Mouse (Mus musculus) adrenal gland, adult 2 months (tissue): Measurements from ENCODE around the gene Gm45623. TPM values are rescaled to one million over a fixed set of nuclear protein-coding genes. Genes with fewer than 3 reads are reported as not detected.

Experiments used
- DNase-seq: peaks from one replicate; pipeline ENCODE4 v3.0.0; 2021
- long read RNA-seq: library from polyadenylated mRNA; stranded (forward); transcript quantifications from one replicate; pipeline ENCODE4 v2.0.0, GENCODE M21; 2021
- polyA plus RNA-seq: library from polyadenylated mRNA; depleted of rRNA; stranded (reverse); fragments of >200 nt; gene quantifications from 2 replicates; pipeline ENCODE4 v1.2.3, GENCODE M21; 2012; rRNA removed
- total RNA-seq, 2 experiments: library from RNA; stranded (reverse); gene quantifications; 2 replicates each; pipeline ENCODE4 v1.2.3; 2021

Gm45623 gene
- not detected for total RNA-seq
- polyA plus RNA-seq, result not detected in 2 replicates
- long read RNA-seq, result 0 reads

DNA sequence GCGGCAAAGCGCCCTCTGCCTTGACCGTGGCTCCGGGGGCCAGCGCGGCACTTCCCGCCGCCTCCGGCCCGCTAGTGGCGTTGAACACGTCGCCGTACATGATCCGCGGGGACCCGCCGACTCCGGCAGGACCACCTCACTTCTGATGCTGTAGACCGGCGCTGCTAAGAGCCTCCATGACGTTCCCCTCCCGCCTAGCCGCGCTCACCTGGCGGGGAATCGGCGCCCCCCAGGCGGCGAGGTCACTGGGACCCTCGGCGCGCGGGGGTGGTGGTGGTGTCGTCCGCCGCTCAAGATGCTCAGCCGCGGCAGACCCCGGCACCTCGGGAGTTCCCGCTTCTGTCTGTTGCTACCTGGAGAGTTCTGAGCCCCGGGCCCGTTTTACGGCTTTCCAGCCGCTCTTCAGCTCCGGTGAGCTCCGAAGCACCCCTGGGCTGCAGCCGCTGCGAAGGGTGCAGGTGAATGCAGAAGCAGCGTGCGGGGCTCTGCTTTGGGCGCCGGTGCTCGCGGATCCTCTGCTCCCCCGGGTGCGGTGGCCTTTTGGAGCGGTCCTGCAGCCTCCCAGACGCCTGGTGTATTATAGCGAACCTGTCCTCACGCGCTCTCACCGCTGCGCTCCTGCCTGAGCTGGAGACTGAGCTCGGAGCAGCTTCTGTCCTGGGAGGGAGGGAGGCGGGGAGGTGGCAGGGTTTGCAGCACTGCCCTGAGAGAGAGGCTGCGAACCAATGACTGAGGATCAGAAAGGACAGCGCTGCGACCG, at the start of gene Gm45623:
TSS of gene Gm45623 (minus strand) at position 636 of the 760 bp plus-strand sequence.
- no peak for DNase-seq

DNA sequence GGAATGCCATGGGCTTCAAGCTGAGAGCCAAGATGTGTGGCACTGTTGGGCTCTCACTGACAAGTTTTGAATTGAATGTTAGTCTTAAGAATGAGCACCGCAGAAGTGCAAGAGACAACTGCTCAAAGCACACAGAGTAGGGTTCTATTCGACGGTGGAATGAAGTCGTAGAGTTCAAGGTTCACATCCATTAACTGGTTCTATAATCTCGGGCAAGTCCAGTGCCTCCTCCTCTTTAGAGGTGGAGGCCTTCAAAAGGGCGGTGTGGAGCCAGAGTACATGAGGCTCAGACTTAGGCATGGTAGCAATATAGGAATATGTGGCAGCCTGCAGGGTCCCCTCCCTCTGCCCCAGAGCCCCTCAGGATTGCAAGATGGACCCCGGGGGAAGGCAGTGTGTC, 43.8 kb upstream of the Gm45623 start:
- DNase-seq, result no peak

DNA sequence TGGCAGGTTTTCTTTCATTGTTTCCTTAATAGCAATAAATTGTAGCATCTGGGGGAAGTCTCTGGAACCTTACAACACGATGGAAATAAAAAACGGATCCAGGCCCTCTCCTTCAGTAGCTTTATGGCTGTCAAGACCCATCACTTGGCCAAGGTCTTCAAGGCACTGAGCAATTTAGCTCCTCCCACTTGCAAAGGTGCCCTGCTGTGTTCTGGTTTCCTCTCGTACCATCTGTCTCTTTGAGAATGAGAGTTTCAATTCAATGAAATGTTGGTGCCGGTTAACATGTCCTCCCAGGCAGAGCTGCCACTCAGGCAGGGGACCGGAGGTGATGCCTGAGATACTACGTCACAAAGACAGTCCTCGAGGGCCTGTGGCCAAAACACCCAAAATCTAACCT, 41.9 kb upstream of the Gm45623 start:
- DNase-seq, result no peak

DNA sequence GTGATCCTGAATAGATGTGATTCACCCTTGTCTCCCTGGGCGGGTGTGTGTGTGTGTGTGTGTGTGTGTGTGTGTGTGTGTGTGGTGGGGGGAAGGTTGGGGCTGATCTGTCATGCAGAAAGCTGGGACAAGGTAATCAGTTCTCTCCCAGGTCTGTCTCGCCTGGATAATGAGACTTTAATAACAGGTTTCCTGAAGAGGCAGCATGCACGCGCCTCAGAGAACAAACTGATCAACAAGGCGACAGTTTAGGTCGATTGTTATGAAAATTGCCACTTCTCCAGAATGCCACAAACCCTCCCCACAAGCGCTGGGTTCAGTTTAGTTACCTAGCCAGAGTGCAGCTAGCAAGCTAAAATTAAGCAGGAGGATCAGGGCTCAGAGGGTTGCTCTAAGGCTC, 40.8 kb upstream of the Gm45623 start:
- peak; percentile 37 for DNase-seq

DNA sequence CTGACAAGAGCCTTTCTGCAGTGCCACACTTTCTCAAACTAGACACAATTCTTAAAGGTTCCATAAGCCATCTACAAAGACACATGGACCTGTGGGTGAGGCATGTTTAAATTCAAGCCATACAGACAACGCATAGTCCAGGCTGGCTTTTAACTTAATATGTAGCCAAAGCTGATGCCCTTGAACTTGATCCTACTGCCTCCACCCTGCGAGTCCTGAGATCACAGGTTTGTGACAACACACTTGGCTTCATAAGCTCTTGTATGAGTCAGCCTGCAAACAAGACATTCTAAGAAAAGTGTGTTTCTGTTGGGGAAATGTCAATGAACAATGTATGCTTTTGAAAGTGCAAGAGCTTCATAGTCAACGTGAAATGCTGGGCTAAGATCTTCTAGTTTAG, 39.2 kb upstream of the Gm45623 start:
- peak; percentile 28 for DNase-seq

DNA sequence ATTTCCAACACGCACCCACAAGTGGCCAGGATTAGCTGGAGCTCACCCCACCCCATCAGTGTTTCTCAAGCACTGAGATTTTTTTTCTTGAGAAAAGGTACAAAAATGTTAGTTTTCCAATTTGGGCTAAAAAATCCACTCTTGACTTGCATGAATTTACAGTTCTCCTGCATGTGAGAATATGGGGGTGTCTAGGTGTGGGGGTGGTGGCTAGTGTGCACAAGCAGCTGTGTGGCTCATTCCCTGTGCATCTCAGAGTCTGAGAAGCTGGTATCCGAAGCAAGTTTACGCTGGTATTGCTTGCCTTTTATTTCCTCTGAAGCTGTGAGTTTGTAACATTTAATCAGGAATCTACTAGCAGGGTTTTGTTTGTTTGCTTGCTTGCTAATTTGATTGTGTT, 37.1 kb upstream of the Gm45623 start:
- no peak for DNase-seq

DNA sequence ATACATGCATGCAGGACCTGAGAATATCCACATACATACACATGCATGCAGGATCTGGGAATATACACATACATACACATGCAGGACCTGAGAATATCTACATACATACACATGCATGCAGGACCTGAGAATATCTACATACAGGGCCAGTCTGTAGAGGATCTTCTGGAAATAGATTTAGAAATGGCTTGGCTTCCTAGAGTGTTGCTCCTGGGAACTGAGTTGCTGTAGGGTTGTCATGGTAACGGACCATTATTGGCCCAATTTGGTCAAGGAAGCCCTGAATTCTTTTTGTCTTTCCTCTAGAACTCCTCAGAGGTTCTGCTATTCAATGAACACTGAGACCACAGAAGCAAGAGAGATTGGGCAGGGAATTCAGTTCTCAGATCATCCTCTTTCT, 29.0 kb upstream of the Gm45623 start:
- DNase-seq, result no peak

DNA sequence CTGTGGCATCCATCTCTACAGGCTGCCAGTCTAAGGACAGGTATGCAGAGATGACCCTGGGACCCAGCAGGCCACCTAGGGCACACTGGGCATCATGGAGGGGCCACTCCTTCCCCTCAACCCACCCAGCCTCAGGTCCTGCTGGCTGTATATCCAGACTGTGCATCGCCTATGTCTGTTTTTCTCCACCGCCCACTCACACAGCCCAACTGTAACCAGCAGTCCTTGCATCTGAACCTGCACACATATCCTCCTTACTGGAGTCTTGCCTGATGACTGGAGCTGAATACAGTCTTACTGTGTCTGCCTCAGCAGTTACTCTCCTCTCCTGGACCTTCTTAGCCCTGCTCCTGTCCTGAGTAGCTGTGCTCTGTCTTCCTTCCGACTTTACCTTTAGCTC, 28.1 kb upstream of the Gm45623 start:
- DNase-seq, result no peak

DNA sequence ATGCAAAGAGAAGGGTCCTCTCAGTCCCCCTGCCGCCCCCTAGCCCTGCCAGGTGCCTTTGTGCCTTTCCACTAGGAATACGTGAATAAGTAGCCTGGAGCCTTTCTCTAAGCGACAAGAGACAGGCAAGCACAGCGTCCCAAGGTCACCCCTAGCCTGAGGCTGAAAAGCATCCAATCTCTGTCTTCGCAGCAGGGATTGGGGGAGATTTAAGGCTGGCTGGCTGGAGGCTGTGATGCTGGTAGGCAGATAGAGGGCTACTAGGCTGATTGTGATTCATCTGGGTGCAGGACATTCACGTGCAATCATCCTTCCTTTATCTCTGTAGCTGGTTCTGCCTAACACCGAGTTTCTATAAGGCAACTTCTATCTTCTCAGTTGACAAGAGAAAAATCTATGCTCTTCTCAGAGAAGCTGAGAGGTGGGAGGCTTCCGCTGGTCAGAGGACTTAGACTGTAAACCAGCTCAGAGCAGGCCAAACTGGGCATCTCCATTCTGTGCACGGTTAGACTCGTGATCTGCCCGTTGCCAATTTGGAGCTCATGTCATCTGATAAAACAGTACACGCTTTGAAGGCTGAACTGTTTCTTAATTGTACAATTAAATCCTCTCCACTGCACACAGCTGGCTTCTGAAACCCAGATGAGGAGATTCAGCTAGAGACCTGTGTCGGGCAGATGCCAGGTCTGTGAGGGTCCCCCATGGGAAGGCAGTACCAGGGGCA, 27.3 kb upstream of the Gm45623 start:
- peak; percentile 50 for DNase-seq

DNA sequence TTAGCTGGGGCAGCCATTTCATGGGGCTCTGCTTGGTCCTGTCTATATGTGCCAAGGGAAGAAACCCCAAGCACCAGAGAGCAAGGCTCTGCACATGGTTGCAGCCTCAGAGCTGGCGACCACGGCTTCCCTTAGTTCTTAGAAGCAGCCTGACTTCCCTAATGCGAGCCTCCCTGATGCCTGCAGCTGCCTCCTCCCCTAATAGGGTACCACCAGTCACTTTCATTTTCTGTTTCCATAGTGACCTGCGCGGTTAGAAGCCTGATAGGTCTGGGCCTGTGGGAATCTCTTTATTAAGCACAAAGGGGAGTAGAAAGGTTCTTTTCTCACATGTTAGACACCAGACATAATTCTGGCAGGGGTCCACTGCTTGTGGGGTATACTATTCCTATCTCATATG, 20.7 kb upstream of the Gm45623 start:
- no peak for DNase-seq

DNA sequence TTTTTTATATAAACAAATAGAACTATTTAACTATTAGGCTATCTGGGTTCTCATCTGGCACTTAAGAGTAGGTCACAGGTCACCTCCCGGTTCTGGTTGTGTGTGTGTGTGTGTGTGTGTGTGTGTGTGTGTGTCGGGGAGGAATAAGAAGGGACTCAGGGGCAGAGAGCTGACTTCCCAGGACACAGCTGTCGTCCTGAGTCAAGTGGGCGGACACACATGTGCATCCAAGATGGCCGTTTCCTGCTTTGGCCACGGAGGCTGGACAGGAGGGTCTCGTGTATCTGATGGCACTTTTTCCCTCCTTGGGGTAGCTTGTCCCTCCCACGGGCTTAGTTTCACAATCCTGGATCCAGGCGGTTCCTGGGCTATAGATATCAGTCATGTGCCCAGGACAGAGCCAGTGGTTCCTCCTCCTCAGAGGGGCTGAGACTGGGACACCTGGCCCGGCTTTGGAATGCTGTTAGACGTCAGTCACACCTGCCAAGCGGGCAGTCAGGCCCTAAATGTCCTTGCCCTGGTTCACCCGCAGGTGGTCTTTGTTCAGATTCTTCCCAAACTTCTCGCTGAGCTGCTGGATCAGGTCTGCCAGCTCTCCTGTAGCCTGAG, 19.7 kb upstream of the Gm45623 start:
- DNase-seq, result no peak

DNA sequence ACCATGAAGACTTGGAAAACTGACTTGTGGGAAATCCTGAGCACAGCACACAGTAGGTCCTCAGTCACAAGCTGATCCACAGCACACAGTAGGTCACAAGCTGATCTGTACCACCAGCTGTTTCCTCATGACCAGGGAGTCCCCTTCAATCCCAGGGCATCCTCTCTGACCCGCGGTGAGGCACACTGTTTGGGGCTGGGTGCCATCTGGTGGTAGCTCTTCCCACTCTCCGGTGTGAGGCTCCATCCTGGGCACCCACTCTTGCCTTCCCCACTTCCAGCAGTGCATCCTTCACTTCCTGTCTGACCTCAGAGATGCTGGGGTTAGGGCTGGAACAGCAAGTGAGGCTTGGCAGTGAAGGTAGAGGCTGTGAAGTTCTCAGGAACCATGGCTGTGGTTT, 19.0 kb upstream of the Gm45623 start:
- no peak for DNase-seq

DNA sequence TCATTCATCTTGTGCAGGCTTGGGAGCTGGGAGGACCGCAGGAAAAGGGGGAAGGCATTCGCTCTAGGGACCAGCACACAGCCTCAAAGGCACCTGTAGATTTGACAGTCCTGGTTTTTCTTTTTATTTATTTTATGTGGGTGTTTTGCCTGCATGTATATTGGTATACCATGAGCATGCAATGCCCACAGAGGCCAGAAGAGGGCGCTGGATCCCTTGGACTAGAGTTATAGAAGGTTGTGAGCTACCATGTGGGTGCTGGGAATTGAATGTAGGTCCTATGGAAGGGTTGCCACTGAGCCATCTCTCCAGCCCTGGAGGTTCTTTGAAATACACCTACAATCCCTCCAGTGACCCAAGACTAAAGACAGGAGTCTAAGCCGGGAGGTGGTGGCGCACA, 17.2 kb upstream of the Gm45623 start:
- no peak for DNase-seq

DNA sequence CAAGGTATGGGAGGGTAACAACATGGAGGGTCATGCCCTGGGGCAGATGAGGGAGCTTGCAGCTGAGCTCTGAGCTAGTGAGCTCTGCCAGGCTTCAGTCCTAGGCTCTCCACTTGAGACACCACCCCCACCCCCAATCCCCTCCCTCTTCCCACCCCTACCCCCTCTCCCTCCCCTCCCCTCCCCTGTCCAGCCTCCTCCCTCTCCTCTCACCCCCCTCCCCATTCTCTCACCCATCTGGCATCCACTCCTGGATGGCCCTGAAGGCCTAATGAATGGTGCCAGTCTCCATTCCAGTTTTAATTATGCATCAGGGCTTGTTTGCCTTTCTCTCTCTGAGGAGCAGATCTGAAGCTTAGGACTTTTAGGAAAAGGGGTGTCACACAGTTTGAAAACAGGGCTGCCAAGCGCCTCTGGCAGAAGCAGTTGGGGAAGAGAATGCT, 16.5 kb upstream of the Gm45623 start:
- DNase-seq, result no peak

DNA sequence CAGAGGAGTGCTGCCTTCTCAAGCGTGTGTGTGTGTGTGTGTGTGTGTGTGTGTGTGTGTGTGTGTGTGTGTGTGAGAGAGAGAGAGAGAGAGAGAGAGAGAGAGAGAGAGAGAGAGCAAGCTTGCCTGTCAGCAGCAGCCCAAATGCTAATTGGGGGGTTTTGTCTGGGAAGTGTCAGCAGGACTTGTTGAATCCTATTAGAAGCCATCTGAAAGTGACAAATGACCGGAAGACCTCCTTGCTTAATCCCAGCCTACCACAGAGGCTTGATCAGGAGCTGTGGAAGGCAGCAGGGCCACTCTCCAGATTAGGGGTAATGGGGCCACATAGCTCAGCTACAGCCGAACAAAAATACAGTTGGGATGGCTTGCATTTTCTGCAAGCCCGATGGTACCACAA, 15.8 kb upstream of the Gm45623 start:
- no peak for DNase-seq

DNA sequence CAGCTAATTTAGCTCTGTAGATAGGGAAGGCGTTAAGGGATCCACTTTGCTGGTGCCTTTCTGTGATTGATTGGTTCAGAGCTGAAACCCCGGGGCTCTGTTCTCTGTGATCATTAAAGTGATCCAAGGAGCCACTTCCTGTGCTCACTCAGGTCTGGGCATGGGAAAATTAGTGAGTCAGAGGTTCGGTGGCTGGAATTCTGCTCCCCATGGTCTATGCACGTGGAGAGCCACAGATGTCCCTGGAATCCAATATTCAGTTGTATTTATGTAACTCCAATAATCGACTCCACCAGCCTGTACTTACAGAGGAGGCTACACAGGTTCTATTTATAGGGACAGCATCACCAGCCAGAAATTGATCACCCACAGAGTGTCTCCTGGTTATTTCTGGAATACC, 12.6 kb upstream of the Gm45623 start:
- no peak for DNase-seq

DNA sequence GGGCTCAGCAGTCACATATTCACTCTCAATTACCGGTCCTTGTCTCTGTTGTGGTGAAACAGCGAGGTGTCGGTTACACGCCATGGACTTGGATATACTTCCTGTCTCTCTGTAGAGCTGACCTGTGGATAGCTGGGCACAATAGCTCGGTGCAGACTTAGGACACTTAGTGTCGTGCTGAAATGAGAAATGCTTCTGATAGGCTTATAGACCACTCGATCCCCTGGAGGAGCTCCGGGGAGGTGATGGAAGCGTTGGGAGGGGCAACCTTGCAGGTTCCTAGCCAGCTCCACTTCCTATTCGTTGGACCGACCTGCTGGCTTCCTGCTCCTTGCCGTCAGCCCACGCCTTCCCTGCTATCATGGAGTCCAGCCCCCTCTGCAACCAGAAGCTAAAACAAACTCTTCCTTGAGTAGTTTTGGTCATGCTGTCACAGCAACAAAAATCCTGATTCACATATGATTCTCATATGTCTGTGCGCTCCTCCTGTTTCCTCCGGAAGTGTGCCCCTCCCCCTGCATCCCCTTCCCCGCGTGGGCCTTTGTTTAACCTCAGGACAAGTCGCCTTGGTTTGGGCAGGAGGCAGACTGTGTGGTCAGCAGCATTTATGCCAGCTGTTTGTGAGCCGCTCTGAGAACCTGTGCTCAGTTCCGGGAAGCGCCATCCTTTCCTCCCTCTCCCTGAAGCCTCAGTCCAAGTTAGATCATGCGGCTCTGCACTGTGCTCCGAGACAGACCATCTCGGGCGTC, 11.8 kb upstream of the Gm45623 start:
- no peak for DNase-seq

DNA sequence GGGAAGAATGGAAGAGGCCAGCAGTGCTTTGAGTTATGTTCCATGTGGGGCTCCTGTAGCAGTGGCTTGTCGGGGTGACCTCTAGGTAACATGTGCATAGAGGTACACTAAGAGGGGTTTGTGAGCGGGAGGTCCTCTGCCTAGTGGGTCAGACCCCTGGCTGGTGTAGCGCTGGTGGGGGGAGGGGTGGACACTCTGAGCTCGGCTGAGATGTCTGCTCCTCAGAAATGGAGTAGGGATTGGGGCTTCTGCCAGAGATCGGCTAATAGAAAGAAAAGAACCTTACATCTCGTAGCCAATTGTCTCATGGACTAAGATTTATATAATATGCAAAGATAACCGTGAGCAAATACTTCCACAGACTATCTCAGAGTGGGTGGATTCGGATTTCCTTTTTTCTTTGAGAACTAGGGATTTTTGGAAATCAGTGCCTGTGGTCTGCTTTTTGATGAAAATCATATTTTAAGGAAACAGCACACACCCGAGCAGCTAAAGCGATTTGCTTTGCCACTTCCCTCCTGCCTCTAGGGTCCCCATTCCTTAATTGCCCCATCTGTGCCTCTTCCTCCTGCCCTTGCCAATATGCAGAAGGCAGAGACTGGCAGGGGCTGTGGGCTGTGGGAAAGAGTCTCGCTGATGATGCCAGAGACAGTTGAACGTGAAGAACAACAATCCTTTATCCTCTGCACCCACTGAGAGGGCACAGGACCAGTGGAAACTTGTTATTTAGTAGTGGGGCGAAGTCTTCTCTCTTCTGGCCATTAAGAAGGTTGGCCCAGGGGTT, 9.0 kb upstream of the Gm45623 start:
- no peak for DNase-seq

DNA sequence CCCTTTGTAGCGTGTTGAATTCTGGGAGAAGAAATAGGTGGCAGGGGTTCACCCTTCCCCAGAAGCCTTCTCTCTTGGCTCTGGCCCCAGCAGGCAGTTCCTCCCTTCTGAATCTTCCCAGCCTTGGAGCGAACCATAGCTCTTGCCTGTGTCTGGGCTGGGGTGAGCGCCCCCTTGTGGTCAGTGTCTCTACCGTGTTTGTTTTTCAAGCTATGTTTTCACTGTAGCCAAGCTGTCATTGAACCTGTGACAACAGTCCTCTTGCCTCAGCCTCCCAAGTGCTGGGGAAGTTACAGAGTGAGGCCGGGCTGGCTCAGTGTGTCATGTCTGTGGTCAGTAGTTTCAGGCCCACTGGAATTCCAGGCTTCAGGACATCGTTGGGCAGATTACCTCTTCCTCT, 4.9 kb upstream of the Gm45623 start:
- DNase-seq, result peak; percentile 79

DNA sequence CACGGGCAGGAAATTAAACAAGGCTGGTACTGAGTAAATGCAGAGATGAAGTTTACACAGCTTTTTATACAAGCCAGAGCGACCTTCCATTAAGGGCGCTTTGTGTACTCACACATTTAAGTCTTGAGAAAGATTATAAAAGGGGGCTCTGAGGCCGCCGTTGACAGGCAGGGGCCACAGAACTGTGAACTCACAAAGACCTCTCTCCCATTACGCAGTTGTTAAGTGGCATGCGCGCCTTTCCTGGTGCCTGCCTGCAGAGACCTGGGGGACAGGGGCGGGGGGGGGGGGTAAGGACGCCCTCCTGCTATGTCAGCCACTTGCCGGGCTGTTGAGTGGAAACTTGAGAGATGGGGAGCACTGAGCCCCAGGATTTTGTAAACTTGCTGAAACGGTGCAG, 3.6 kb upstream of the Gm45623 start:
- DNase-seq, result no peak

DNA sequence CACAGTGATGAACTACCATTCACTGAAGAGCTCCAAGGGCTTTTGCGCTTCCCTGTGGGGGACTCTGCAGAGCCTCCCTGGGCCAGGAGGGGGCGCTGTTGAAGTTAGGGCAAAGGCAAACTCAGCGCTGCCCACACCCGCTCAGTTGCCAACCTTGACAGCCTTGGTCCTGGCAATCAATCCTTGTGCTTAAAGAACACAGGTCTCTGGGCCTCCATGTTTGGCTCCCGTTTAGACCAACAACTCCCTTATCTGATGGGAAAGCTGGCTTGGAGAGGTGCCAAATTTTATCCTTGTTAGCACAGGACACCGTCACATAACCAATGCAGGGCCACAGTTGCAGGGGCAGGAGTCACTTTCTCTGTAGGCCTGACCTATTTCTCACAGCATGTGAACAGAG, 2.2 kb upstream of the Gm45623 start:
- DNase-seq, result peak; percentile 51
